Mouse (Mus musculus): Measurements from ENCODE around the gene Nr3c2. TPM values are rescaled to one million over a fixed set of nuclear protein-coding genes. Genes with fewer than 3 reads are reported as not detected.

Gene Nr3c2
- total RNA-seq, 2 experiments from 2014 or later, result 7.3 to 10.5 TPM

DNA sequence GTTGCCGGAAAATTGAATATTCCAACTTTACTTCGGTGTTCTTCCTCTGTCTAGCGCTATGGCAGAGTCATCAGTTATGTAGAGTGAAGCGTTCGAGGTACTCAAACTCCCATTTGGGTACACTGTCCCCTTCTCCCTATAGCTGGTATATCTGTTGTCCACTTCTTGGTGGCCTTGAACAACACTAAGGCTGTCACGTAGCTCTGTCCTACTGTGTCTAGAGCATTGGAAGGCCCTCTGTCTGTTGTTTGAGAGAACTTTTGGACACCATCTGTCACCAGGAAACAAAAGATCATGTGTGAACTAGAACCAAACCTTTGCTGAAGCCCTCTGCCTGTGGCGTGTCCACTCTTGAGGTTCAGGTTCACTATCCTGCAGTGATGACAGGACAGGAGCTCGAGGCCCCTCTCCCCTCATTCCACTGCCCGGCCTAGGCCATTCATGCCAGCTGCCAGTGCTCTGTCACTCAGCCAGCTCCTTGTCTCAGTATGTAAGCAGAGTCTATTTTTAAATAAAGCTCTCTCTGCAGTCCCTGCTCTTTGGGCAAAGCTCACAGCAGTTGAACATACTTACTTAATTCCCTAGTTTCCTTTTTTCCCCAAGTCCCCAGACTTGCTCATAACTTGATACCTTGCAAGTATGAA lies 72.6 kb downstream of the Nr3c2 start:
- DNase-seq (ENCODE audit: low spot score in 2 of 2), result no peak

- no peak for DNase-seq (ENCODE audit: low spot score in 2 of 2)
Observed at GRCm38 (mm10) chr8:76972947-76973552, 73.8 kb downstream of the Nr3c2 start.

- DNase-seq (ENCODE audit: low spot score in 2 of 2), result no peak
Observed at GRCm38 (mm10) chr8:76977907-76978306, 78.7 kb downstream of the Nr3c2 start.

DNA sequence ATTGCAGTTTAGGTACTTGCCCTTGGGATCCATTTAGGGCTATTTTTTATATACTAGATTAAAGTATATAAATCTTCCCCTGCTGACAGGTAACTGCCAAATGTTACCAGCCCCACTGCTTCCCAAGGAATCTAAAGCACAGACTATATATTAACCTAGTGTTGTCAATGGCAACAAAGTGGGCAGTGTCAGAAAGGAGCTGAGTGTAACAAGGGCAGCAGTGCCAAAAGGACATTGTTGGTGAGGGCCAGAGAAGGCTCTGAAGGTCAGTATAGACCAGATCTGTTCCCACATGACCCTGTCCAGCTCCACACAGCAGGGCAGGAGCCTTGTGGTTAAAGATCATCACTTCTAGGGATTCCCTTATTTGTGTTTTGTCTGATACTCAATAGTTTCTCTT lies 84.8 kb downstream of the Nr3c2 start:
- DNase-seq (ENCODE audit: low spot score in 2 of 2), result no peak

- DNase-seq (ENCODE audit: low spot score in 2 of 2), result no peak
Observed at GRCm38 (mm10) chr8:76984851-76985250, 85.6 kb downstream of the Nr3c2 start.

DNA sequence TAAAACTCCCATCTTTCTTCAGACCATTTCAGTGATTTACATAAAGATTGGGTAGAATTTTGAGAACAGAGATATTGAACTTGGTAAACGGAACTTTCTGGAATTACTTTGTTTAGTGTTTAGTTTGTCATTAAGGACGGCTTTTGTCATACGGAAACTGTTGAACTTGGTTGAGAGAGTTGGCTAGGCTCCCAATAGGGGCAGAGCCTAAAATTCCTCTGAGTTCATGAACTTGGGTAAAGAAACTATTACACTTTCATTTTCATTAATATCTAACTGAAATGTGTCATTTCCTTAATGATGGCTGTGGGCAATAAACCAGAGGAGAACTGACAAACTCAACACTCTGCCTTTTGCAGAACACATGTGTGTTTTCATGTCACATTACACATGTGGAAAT lies 88.6 kb downstream of the Nr3c2 start:
- DNase-seq (ENCODE audit: low spot score in 2 of 2), result no peak

GRCm38 (mm10) chr8:76998276-76998675 lies 99.0 kb downstream of the Nr3c2 start:
- DNase-seq (ENCODE audit: low spot score in 2 of 2), result no peak

DNA sequence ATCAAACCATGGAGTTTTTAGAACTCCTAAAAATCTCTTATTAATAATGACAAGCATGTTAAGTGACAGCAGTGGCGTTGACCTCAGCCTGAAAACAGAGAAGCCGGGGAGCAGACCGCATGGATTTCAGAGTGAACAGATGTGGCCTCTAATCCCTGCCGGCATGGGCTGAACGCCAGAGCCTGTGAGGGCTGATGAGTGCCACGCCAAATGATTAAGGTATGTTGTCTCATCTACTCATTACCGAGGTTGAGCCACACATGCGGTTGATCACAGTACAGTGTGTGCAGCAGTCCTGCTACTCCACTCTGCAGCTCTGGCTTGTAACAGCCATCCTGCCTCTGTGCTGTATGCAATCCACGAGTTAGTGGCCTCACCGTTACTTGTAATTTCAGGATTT lies 110.2 kb downstream of the Nr3c2 start:
- DNase-seq (ENCODE audit: low spot score in 2 of 2), result no peak

DNA sequence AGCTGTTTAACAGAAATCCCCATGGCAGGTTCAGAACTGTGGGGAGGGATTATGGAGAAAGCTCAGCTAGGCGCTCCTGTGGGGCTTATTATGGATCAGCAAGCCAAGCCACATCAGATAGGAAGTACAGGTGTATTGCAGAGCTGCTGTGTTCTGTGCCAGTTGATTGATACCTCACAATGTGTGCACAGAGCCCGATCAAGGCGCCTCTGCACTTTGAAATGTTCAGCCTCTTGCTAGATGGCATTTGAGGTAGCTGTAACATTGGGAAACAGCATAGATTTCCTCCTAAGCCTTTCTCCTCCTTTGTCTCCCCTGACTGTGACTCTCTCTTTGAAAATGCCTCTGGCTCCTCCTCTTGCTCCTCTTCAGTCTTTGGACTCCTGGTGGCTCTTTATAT lies 112.7 kb downstream of the Nr3c2 start:
- no peak for DNase-seq (ENCODE audit: low spot score in 2 of 2)

DNA sequence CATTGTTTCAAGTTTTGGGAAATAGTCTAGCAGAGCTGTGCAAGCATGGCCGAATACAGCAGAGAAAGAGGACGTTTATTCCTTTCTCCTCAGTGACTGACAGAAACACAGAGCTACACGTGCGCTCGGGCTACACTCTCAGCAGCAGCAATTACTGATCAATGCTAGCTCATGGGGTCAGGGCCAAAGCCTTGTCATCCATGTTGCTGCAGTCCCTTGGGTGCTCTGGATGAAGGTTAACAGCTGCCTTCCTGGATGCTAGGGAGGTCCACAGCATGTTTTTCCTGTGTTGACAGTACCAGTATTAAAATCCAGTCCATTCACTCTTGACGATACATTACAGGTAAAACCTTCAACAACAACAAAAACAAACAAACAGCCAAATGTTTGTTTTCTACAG lies 113.4 kb downstream of the Nr3c2 start:
- no peak for DNase-seq (ENCODE audit: low spot score in 2 of 2)

DNA sequence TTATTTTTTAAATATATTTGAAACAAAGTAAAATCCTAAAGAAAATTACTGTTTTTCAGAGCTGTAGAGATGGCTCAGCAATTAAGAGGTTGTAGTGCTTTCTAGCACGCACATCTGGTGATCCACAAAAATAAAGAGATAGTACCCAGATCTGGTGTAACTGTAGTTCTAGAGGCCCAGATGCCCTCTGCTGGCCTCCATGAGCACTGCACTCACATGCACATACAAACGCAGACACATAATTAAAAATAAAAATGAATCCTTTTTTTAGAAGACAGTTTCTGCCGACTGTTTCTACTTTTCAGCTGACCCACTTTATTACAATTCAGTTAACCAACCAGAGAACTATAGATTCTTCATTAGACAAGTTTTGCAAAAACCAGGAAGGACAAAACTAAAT lies 117.5 kb downstream of the Nr3c2 start:
- DNase-seq (ENCODE audit: low spot score in 2 of 2), result no peak

DNA sequence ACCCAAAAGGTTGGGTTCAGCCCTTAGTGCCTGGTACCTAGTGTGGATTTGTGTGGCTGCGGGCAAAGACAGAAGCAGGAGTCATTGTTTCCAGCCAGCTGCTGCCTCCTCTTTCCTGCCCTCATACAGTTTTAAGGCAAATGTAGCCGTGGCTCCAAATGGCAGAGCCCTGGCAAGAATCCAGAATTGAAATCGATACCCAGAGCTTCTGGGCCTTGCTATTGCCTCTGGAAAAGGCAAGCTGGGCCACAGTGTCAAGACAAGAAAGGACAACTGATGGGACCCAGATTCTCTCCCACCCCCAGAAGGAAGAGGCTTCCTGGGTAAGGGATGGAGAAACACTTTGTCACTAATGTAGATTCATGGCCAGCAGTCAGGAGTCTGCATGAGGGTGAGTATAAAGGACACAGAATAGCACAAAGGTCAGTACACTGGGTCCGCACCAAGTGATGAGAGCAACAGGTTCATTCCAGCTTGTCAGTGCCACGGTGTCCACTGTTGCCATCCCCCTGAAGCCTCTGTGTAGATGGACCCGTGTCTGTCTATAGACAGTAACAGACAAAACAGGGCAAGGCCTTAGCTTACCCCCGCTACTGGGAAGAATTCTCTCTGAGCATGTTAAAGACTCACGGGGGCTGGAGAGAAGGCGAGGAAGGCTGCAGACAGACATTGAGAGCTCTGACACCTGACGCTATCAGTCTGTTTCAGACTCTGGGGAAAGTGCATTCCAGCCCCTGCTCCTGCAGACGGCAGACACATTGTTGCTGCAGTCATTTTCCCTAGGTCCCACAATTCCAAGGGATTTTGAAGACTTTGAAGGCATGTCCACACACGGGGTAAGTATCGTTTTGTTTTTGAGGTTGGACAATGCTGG lies 124.8 kb downstream of the Nr3c2 start:
- no peak for DNase-seq (ENCODE audit: low spot score in 2 of 2)

GRCm38 (mm10) chr8:77031213-77031612 lies 132.0 kb downstream of the Nr3c2 start:
- DNase-seq (ENCODE audit: low spot score in 2 of 2), result no peak

DNA sequence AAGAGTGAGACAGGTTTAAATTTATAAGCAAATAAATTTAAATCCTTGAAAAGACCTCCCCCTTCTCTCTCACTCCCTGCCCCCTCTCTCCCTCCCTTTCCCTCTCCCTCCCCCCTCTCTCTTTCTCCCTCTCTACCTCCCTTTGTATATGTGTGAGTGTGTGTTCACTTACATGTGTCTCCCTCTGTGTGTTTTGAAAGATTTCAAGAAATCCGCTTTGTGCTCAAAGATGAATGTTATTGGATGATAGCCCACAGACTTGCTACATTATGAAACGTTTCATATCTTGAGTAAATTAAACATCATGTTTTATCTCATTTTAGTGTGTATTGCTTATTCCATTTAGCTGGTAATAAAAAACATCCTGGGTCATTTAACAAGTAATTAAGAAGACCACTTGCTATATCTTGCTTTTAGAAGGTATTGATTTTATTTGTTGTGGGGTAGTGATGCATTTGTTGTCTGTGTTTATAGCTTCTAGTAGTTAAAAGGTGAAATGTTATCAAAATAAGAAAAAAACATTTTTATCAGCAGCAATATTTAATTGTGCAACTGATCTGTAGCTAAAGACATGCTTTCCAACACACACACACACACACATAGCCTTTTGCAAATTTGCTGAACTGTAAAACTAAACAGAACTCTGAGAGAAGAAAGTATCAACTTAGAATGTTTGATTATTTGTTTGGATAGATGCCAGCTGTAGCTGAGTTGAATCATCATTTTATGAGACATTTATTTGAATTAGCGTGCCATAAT lies 134.6 kb downstream of the Nr3c2 start:
- DNase-seq (ENCODE audit: low spot score in 2 of 2), result no peak

GRCm38 (mm10) chr8:77034465-77034829 lies 135.2 kb downstream of the Nr3c2 start:
- DNase-seq (ENCODE audit: low spot score in 2 of 2), result no peak

GRCm38 (mm10) chr8:77041214-77041613 lies 142.0 kb downstream of the Nr3c2 start:
- DNase-seq (ENCODE audit: low spot score in 2 of 2), result no peak

DNA sequence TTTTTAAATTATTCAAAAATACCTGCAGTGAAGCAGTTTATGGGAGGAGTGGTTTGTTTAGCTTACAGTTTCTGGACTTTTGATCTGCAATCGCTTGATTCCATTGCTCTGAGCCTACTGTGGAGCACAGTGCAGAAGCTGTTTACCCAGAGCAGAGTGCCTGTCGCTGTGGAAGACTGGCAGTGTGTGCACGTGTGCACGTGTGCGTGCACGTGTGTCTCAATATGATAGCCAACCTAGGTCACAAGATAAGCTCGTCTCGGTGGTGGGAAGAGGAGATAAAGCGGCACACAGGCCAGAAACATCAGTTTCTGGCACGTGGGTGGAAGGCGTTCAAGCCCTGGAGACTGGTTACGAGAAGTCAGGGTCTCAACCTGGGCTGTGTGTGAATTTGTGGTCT lies 145.6 kb downstream of the Nr3c2 start:
- no peak for DNase-seq (ENCODE audit: low spot score in 2 of 2)

GRCm38 (mm10) chr8:77045711-77046110 lies 146.5 kb downstream of the Nr3c2 start:
- DNase-seq (ENCODE audit: low spot score in 2 of 2), result no peak

GRCm38 (mm10) chr8:77046217-77046616 lies 147.0 kb downstream of the Nr3c2 start:
- no peak for DNase-seq (ENCODE audit: low spot score in 2 of 2)

- no peak for DNase-seq (ENCODE audit: low spot score in 2 of 2)
Observed at GRCm38 (mm10) chr8:77046731-77047130, 147.5 kb downstream of the Nr3c2 start.

DNA sequence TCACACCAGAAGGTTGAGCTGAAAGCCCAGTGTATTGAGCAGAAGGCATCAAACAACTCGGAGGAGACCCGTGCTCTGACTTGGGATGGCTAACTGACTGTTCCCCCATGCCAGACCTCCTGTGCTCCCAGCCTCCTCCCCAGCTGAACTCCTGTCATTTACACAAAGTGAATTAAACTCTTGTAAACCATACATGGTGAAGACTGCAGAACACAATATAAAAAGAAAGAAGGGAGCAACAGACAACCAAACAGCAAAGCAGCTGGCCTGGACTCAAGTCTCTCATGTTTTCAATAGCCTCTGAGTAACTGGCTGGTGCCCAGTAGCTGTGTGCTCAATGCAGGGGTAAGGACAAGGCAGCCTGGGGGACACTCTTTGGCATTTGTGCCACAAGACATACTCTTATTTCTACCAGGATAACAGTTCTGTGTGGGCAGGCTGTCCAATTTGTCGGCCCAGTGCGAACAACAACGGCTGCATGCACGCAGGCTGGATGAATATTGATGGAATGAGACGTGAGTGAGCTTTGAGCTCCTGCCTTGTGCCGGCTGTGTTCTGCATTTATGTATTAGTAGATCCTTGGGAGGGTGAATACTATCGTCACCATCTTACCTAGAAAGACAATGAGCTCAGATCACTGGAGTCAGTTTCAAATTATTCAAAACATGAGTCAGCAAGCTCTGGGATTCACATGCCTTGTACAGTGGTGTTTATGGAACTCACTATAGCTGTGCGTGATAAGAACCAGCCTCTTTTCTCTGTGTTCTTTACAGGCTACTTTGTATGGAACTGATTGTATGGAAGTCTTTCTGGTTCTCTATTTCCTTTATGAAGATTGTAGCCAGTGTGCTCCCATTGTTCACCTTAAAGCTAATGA lies 152.4 kb downstream of the Nr3c2 start:
- no peak for DNase-seq (ENCODE audit: low spot score in 2 of 2)

Data from adrenal gland, postnatal 4 days (tissue).